Mouse (Mus musculus) lung, postnatal 36 days (tissue): ENCODE results near the gene Cited2.
A peak's percentile ranks its signal among the peaks of the same experiment; 100 is the strongest.

ENCODE experiments used
- DNase-seq: peaks from one replicate; pipeline ENCODE4 v3.0.0; 2022; ENCODE audit warnings: mixed read lengths

Cited2 gene

GRCm38 (mm10) chr10:17722653-17723410 lies at the start of gene Cited2:
Gene Cited2 (plus strand): TSS chr10:17723218.
- DNase-seq, result peak; percentile 97

GRCm38 (mm10) chr10:17674454-17674853 lies 48.6 kb upstream of the Cited2 start:
- DNase-seq, result no peak

GRCm38 (mm10) chr10:17674869-17675268 lies 48.1 kb upstream of the Cited2 start:
- DNase-seq, result no peak

- no peak for DNase-seq
Measured at GRCm38 (mm10) chr10:17676464-17676863, 46.6 kb upstream of the Cited2 start.

- no peak for DNase-seq
Measured at GRCm38 (mm10) chr10:17677308-17677707, 45.7 kb upstream of the Cited2 start.

GRCm38 (mm10) chr10:17680432-17681382 lies 42.3 kb upstream of the Cited2 start:
- no peak for DNase-seq

GRCm38 (mm10) chr10:17681386-17681785 lies 41.6 kb upstream of the Cited2 start:
- DNase-seq, result no peak

GRCm38 (mm10) chr10:17683852-17684428 lies 39.1 kb upstream of the Cited2 start:
- DNase-seq, result peak; percentile 28

- DNase-seq, result no peak
Measured at GRCm38 (mm10) chr10:17689806-17690205, 33.2 kb upstream of the Cited2 start.

- no peak for DNase-seq
Measured at GRCm38 (mm10) chr10:17691709-17692108, 31.3 kb upstream of the Cited2 start.

GRCm38 (mm10) chr10:17695801-17696200 lies 27.2 kb upstream of the Cited2 start:
- no peak for DNase-seq

- DNase-seq, result peak; percentile 22
Measured at GRCm38 (mm10) chr10:17697376-17698265, 25.4 kb upstream of the Cited2 start.

- no peak for DNase-seq
Measured at GRCm38 (mm10) chr10:17705466-17705973, 17.5 kb upstream of the Cited2 start.

- no peak for DNase-seq
Measured at GRCm38 (mm10) chr10:17710753-17711152, 12.3 kb upstream of the Cited2 start.

GRCm38 (mm10) chr10:17719009-17719570 lies 3.9 kb upstream of the Cited2 start:
- DNase-seq, result no peak

- no peak for DNase-seq
Measured at GRCm38 (mm10) chr10:17719646-17720045, 3.4 kb upstream of the Cited2 start.

GRCm38 (mm10) chr10:17720891-17721601 lies 2.0 kb upstream of the Cited2 start:
- peak; percentile 71 for DNase-seq

- peak; percentile 80 for DNase-seq
Measured at GRCm38 (mm10) chr10:17721602-17722121, 1.4 kb upstream of the Cited2 start.

GRCm38 (mm10) chr10:17722158-17722557 lies 860 bp upstream of the Cited2 start:
- peak; percentile 96 for DNase-seq

- peak; percentile 74 for DNase-seq
Measured at GRCm38 (mm10) chr10:17723421-17723841, 413 bp downstream of the Cited2 start.
